Comparison of ENCODE assay signal across 26 mouse cellular contexts in the genomic region with DNA sequence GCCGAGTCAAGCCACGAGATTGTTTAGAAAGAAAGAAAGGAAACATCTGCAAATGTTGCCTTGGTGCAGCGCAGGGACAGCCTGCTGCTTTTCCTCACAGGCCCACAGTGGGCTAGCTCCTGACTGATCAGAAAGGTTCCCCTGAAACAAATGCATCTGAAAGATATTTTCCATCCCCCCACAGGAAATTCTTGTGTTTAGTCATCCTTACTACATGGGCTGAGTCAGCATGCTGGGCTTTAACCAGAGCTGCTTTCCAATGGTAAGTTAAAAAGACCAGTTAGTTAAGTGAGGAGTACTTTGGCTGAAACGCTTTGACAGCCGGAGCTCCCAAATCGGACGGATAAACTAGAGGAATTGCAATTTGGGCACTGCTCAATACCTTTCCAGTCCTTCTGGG.
DNase-seq lines count a peak whose midpoint lies in the region; ATAC-seq and TF ChIP-seq lines count a peak whose summit lies in the region.
"Had no signal": no experiment of that assay in that cellular context is flagged by ENCODE, and none has a peak within 500 bp of the region (broad histone marks: within the 10 kb centered on the region; RNA-seq: fewer than 3 reads in every experiment).

No protein-coding gene starts in this region.

- no peak for TF ChIP-seq CTCF in gastrocnemius, adult 2 months (IDR thresholded peaks at IDR 0.05)

- no peaks in the 10 kb centered on the region for H3K36me3 ChIP-seq in kidney, embryonic 15.5 days
- H3K36me3 ChIP-seq: forebrain, embryonic 12.5 days; limb, embryonic 12.5 days; midbrain, embryonic 10.5 days; stomach, embryonic 15.5 days had no signal

- intact Hi-C loops in gastrocnemius, adult 2 months (cut with DNase I), result loop anchor here (10.0 kb wide), 1 partner anchor 60 kb away; no protein-coding TSS in a partner anchor

- H3K4me2 ChIP-seq in kidney, embryonic 15.5 days, result no peak overlapping the region; the same call in 1 of the 2 replicates
- H3K4me2 ChIP-seq: forebrain, embryonic 12.5 days; limb, embryonic 12.5 days; liver, embryonic 11.5 days; stomach, embryonic 15.5 days had no signal

- no peak overlapping the region for H3K4me3 ChIP-seq in gastrocnemius, adult 2 months
- no peak overlapping the region for H3K4me3 ChIP-seq in kidney, embryonic 15.5 days (replicated peaks)
- no peak overlapping the region for H3K4me3 ChIP-seq in brown adipose tissue, adult 24 weeks (ENCODE audit: insufficient read depth, low read depth, low read length)
- H3K4me3 ChIP-seq: erythroblast, embryonic 14.5 days; forebrain, embryonic 12.5 days; layer of hippocampus, adult 2 months; limb, embryonic 12.5 days; midbrain, embryonic 10.5 days; stomach, embryonic 15.5 days had no signal

- peaks cover 18% of the 10 kb centered on the region; the same call in 1 of the 2 replicates for H3K4me1 ChIP-seq in kidney, embryonic 15.5 days
- H3K4me1 ChIP-seq in brown adipose tissue, adult 24 weeks (ENCODE audit: control insufficient read depth, insufficient read depth, insufficient read length, low read length), result peaks cover 3% of the 10 kb centered on the region
- H3K4me1 ChIP-seq: forebrain, embryonic 12.5 days; midbrain, embryonic 10.5 days; stomach, embryonic 15.5 days had no signal

- WGBS in kidney, embryonic 15.5 days, result 59% methylated on average over 7 of the region's 7 CpGs

- ATAC-seq in kidney, embryonic 15.5 days (replicated peaks; ENCODE audit: low FRiP score), result 0 out of 2 replicates have a peak, but pooled peaks have one; percentile 12
- ATAC-seq in activated CD4-positive, CD25-positive, alpha-beta regulatory T cell, adult 4 months, result no peak
- ATAC-seq: hindbrain, postnatal 0 days; intestine, embryonic 16.5 days; liver, postnatal 0 days; lung, postnatal 0 days; midbrain, embryonic 16.5 days had no signal

- DNase-seq in gastrocnemius, adult 2 months, result no peak
- no peak for DNase-seq in gastrocnemius, postnatal 25 days
- DNase-seq in kidney, postnatal 36 days, result no peak
- no peak for DNase-seq in lung, postnatal 36 days
- DNase-seq: adrenal gland, postnatal 36 days; B cell, adult 2 months; cerebellum, adult 11 months; cerebellum, postnatal 10 days; kidney, adult 9 months; liver, postnatal 0 days; right cerebral cortex, postnatal 4 days; thymus, postnatal 36 days had no signal

- H3K9ac ChIP-seq in kidney, embryonic 15.5 days, result no peak overlapping the region
- H3K9ac ChIP-seq: forebrain, embryonic 12.5 days; limb, embryonic 12.5 days; liver, postnatal 0 days; stomach, embryonic 15.5 days had no signal

- peaks cover 18% of the 10 kb centered on the region for H3K27me3 ChIP-seq in kidney, embryonic 15.5 days
- H3K27me3 ChIP-seq: forebrain, embryonic 12.5 days; stomach, embryonic 15.5 days had no signal

- H3K9me3 ChIP-seq in kidney, embryonic 15.5 days (replicated peaks), result no peaks in the 10 kb centered on the region
- H3K9me3 ChIP-seq: forebrain, embryonic 12.5 days; limb, embryonic 12.5 days; midbrain, embryonic 10.5 days; stomach, embryonic 15.5 days had no signal

- 0 out of 2 replicates have a peak overlapping the region, but pooled peaks have one; percentile 6 for H3K27ac ChIP-seq in gastrocnemius, adult 2 months
- 0 out of 2 replicates have a peak overlapping the region, but pooled peaks have one; percentile 45 for H3K27ac ChIP-seq in kidney, embryonic 15.5 days
- peak overlapping the region; percentile 9; the same call in 1 of the 2 replicates for H3K27ac ChIP-seq in brown adipose tissue, adult 24 weeks (replicated peaks; ENCODE audit: low read depth, low read length)
- H3K27ac ChIP-seq: forebrain, embryonic 12.5 days; hindbrain, postnatal 0 days; layer of hippocampus, adult 2 months; limb, embryonic 12.5 days; midbrain, embryonic 10.5 days; stomach, embryonic 15.5 days had no signal
